In the genomic region with DNA sequence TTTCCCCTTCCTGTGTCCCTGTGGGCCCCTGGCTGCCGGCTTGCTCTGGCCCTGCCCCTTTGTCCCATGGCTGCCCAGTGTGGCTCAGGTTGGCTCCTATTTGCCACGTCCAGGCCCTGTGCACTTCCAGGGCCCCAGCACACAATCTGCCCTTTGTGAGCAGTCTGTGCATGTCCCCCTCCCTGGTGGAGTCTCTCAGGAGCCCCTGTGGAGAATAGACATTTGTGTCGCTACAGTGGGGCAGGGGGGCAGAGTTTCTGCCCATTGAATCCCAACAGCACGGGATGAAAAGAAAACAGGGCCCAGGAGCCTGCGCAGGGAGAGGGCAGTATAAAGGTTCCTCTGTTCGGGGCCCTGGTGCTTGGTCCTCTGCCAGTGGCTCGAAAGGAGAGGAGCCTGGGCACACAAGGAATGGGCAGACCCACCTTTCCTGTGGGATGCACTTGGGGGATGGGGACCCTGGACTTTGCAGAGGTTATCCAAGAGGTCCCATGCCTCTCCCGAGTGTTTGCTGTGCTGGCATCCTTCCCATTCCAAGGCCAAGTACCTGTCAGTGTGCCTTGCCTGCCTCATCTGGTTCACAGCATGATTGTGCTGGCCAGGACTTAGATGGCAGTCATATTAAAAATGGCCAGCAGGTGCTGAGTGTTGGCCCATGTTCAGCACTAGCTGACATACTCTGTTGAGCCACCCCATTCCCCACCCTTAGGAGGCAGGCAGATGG, we compare ENCODE assay signal across 8 mouse cellular contexts. TPM values are rescaled to one million over a fixed set of nuclear protein-coding genes. Genes with fewer than 3 reads are reported as not detected.
DNase-seq lines count a peak whose midpoint lies in the region; ATAC-seq and TF ChIP-seq lines count a peak whose summit lies in the region.

No protein-coding gene starts in this region.

- TF ChIP-seq POLR2A in testis, adult 2 months (IDR thresholded peaks at IDR 0.05; ENCODE audit: control insufficient read depth, low read depth, low read length), result no peak

- no peak overlapping the region for H3K4me3 ChIP-seq in testis, adult 2 months (ENCODE audit: control insufficient read depth, low read depth, low read length)
- H3K4me3 ChIP-seq in lung, embryonic 15.5 days, result no peak overlapping the region

- H3K9me3 ChIP-seq in lung, embryonic 15.5 days, result no peaks in the 10 kb centered on the region

- no peaks in the 10 kb centered on the region for H3K4me1 ChIP-seq in testis, adult 2 months (ENCODE audit: control insufficient read depth, insufficient read depth, low read length)
- H3K4me1 ChIP-seq in lung, embryonic 15.5 days, result no peaks in the 10 kb centered on the region

- H3K36me3 ChIP-seq in testis, adult 2 months (ENCODE audit: control insufficient read depth, insufficient read depth, low read length), result no peaks in the 10 kb centered on the region
- H3K36me3 ChIP-seq in lung, embryonic 15.5 days, result no peaks in the 10 kb centered on the region

- no peak overlapping the region for H3K9ac ChIP-seq in lung, embryonic 15.5 days

- no peaks in the 10 kb centered on the region for H3K27me3 ChIP-seq in testis, adult 2 months (ENCODE audit: control insufficient read depth, insufficient read depth, low read length)
- H3K27me3 ChIP-seq in lung, embryonic 15.5 days, result no peaks in the 10 kb centered on the region

- no peak overlapping the region for H3K4me2 ChIP-seq in lung, embryonic 15.5 days

- no peak overlapping the region for H3K27ac ChIP-seq in testis, adult 2 months (ENCODE audit: control insufficient read depth, insufficient read depth, low read depth, low read length)
- H3K27ac ChIP-seq in lung, embryonic 15.5 days, result peak overlapping the region; percentile 89

- DNase-seq in testis, postnatal 10 days (ENCODE audit: low spot score), result no peak
- DNase-seq in kidney, postnatal 14 days, result peak; percentile 71
- DNase-seq in right cerebral cortex, postnatal 14 days, result peak; percentile 31
- DNase-seq in urinary bladder, postnatal 25 days (ENCODE audit: low spot score), result no peak

- WGBS in lung, embryonic 15.5 days, result 63% methylated on average over 8 of the region's 8 CpGs

- peak; percentile 6; the same call in 1 of the 2 replicates for TF ChIP-seq CTCF in testis, adult 2 months (IDR thresholded peaks at IDR 0.05; ENCODE audit: control insufficient read depth, insufficient read depth, insufficient replicate concordance, low read depth, low read length)

- ATAC-seq in frontal cortex, adult (ENCODE audit: low TSS enrichment), result peak; percentile 86
- ATAC-seq in lung, embryonic 15.5 days (ENCODE audit: borderline replicate concordance, extremely low read depth, low FRiP score, low TSS enrichment), result peak; percentile 74
- ATAC-seq in monocyte, adult 5-6 weeks (replicated peaks; ENCODE audit: insufficient number of reproducible peaks, low FRiP score, low TSS enrichment, poor library complexity, severe bottlenecking), result no peak

RNA-seq across cellular contexts. Expression of a gene that starts 11.6 kb away (rescaled TPM):
- 103 and 115 TPM in 2 replicates for polyA plus RNA-seq in testis, adult 2 months (2012; rRNA removed)
- 82.9 and 86.7 TPM in 2 replicates for polyA plus RNA-seq in lung, embryonic 15.5 days (2015; fragmentation: Nextera tagmentation; extraction: Ambion mirVana)
- 39.1 to 53.4 TPM (median 43.6 TPM) in 3 replicates for total RNA-seq in monocyte, adult 5-6 weeks (2017)

RNA-seq across cellular contexts. Expression of a gene that starts 12.7 kb away (rescaled TPM):
- 1.1 and 2.3 TPM in 2 replicates for polyA plus RNA-seq in testis, adult 2 months (2012; rRNA removed)
- polyA plus RNA-seq in lung, embryonic 15.5 days (2015; fragmentation: Nextera tagmentation; extraction: Ambion mirVana), result 32.4 and 36.1 TPM in 2 replicates
- not detected in 3 replicates for total RNA-seq in monocyte, adult 5-6 weeks (2017)

Comparison
In these comparisons a context has a peak if more than half of its experiments do, and no peak if none do; other contexts are left out.
1. DNase-seq: peak in kidney, postnatal 14 days (single experiment) and right cerebral cortex, postnatal 14 days (single experiment); none in testis, postnatal 10 days (single experiment) and urinary bladder, postnatal 25 days (single experiment).
2. RNA of a gene that starts 12.7 kb away (polyA plus RNA-seq): 32.4 to 36.1 TPM in lung, embryonic 15.5 days; 1.1 to 2.3 TPM in testis, adult 2 months; every median in the first group is over 10 times any median in the second.